Mouse (Mus musculus): ENCODE results near the gene Wasf1.

Gene Wasf1

GRCm38 (mm10) chr10:40895765-40896164, 12.5 kb downstream of the Wasf1 start:
- no peak for DNase-seq

GRCm38 (mm10) chr10:40896656-40897055, 13.4 kb downstream of the Wasf1 start:
- DNase-seq = no peak

GRCm38 (mm10) chr10:40901786-40902185, 18.5 kb downstream of the Wasf1 start:
- DNase-seq = no peak

GRCm38 (mm10) chr10:40906131-40906530, 22.9 kb downstream of the Wasf1 start:
- no peak for DNase-seq

GRCm38 (mm10) chr10:40906802-40907201, 23.5 kb downstream of the Wasf1 start:
- no peak for DNase-seq

- DNase-seq = no peak
Measured at GRCm38 (mm10) chr10:40908580-40908979, 25.3 kb downstream of the Wasf1 start.

DNA sequence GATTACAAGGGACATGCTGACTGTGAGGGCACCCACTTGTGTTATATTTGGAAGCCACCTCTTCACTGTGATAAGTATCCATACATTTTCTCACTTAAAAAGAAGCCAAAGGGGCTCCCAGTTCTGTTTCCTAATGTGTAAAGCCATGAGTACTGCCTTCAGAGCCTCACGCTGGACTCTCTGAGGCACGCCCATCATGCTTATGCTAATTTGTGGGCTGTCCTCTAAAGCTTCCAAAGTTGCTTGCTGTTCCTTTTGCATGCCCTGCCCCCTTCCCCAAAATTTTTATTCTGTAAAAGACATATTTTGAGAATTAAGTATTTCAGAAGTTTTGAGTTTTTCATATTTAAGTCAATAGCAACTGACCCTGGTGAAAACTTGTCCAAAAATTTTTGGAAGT, 27.5 kb downstream of the Wasf1 start:
- peak; percentile 10 to 24 for DNase-seq

- no peak for DNase-seq
Measured at GRCm38 (mm10) chr10:40915240-40915639, 32.0 kb downstream of the Wasf1 start.

- no peak for DNase-seq
Measured at GRCm38 (mm10) chr10:40918669-40919440, 35.6 kb downstream of the Wasf1 start.

DNA sequence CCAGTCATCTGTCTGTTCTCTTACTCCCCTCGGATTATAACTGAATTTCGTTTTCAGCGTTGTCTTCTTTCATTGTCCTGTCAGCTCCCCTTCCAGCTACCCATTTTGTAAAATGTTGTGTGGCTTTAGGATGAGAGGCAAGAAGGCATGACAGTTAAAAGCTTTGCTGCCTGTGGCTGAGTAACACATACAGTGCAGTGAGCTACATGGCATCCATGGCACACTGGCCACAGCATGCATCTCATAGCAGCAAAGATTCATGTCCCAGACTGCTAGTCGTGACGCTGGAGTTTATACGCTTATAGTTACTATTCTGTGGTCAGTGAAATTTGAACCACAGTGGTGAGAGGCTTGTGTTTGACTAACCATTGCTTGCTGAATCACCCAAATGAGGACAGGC, 36.2 kb downstream of the Wasf1 start:
- DNase-seq = no peak

- no peak for DNase-seq
Measured at GRCm38 (mm10) chr10:40932995-40933394, 49.7 kb downstream of the Wasf1 start.

- peak; percentile 21 for DNase-seq
Measured at GRCm38 (mm10) chr10:40936160-40936726, 53.0 kb downstream of the Wasf1 start.

- DNase-seq = no peak
Measured at GRCm38 (mm10) chr10:40937569-40937968, 54.3 kb downstream of the Wasf1 start.

- no peak for DNase-seq
Measured at GRCm38 (mm10) chr10:40942688-40943087, 59.4 kb downstream of the Wasf1 start.

- peak; percentile 49 to 63 for DNase-seq
Measured at GRCm38 (mm10) chr10:40950176-40950575, 66.9 kb downstream of the Wasf1 start.

DNA sequence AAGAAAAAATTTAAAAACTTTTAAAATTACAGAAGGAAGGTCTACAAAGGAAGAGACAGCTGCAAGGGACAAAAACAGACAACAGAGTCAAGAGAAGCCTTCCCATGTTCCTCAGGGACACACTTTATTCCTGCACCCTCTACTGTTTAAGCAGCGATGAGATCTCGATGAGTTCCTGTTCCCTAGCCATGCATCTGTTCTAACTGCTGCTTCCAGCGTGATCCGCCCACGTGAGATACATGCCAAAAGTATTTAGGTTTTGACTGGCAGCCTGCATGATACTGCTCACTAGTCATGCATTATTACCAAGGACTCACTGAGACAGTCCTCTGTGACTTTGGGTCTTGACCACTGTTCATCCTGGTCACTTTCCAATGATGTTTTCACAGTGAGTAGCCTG, 72.9 kb downstream of the Wasf1 start:
- no peak for DNase-seq

- peak; percentile 59 to 60 for DNase-seq
Measured at GRCm38 (mm10) chr10:40961365-40961764, 78.1 kb downstream of the Wasf1 start.

GRCm38 (mm10) chr10:40962008-40962407, 78.7 kb downstream of the Wasf1 start:
- DNase-seq = no peak

DNA sequence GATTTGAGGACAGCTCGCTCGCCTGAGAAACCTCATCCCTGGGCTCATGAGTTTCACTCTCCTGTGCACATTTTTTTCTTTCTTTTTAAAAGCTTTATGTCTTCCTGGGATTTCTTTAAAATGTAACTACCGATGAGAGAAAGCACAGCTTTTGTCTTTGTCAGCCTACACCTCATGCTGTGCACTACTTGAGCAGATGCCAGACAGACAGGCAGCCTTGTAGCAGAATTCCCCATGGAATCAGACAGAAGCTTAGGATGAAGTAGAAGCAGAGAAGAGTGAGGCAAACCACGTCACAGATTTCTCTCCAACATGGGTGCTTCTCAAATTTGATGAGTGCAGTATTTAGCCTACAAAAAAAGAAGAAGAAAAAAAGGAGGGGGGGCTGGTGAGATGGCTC, 81.3 kb downstream of the Wasf1 start:
- no peak for DNase-seq

GRCm38 (mm10) chr10:40968551-40968950, 85.3 kb downstream of the Wasf1 start:
- no peak for DNase-seq

- DNase-seq = peak; percentile 12 to 35
Measured at GRCm38 (mm10) chr10:40969372-40970033, 86.2 kb downstream of the Wasf1 start.

GRCm38 (mm10) chr10:40970601-40971245, 87.4 kb downstream of the Wasf1 start:
- DNase-seq = no peak

GRCm38 (mm10) chr10:40971256-40971655, 88.0 kb downstream of the Wasf1 start:
- no peak for DNase-seq

DNA sequence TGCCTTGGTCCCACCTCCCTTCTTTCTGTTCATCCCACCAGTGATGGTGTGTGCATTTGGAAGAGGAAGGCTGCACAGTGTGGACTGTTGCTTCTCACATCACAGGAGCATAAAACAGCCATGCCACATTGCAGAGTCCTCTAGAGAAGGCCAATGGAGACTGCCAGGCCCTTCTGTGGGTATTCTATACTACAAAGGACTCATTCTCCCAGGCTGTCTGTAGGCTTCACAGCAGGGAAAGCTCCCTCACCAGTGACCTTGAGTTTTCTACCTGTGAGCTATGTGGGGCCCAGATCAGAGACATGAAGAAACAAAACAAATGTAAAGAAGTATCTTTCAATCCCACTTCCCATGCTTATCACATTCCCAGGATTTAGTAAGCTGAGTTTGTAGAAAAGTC, 100.5 kb downstream of the Wasf1 start:
- DNase-seq = no peak

All from kidney, postnatal 4 days (tissue).